Mouse (Mus musculus): ENCODE data around the gene Chit1. TPM values are rescaled to one million over a fixed set of nuclear protein-coding genes. Genes with fewer than 3 reads are reported as not detected.

Gene Chit1
- polyA plus RNA-seq, 1 experiment from 2014 or later, result not detected

DNA sequence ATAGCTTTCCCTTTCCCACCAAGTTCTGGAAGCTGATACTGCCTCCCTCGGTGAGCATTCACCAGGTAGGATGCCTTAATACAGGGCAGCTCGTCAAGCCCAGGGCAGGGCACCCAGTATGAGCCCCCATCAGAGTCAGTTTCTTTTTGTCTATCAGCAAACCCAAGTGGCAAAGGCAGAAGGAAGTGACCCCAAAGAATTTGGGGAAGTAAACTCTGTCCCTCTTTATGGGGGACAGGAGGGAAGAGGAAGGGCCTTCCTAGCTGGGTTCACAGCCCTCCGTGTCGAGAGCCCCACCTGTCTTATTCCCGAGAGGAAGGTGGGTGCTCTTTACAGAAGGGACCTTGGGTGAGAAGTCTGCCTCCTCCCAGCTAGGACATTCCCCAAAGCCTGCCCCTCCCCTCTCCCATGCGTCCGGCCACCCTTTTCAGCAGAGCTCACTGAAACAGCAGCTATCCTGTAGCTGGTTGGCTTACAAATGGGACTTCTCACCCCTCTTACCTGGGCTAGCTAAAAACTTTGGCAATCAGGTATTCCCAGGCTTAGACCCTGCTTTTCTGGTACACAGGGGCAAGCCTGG is 15.9 kb upstream of the Chit1 start:
- Histone ChIP-seq H3K27me3 (ENCODE audit: control insufficient read depth, insufficient read depth, low read length) (no peaks in the 10 kb centered on the region), H3K9me3 (ENCODE audit: control insufficient read depth, low read length) (no peaks in the 10 kb centered on the region), H3K9ac (ENCODE audit: low read length) (no peak overlapping the region), H3K4me1 (ENCODE audit: control insufficient read depth, insufficient read depth, low read length) (peaks cover 26% of the 10 kb centered on the region), H3K36me3 (ENCODE audit: control insufficient read depth, insufficient read depth, low read length) (no peaks in the 10 kb centered on the region), H3K4me2 (no peak overlapping the region), H3K27ac (ENCODE audit: low read depth, low read length) (no peak overlapping the region), H3K4me3 (ENCODE audit: low read depth, low read length) (no peak overlapping the region)
- DNase-seq (ENCODE audit: low spot score, missing footprints), result no peak
- ATAC-seq (ENCODE audit: low FRiP score), result no peak
- 60% methylated on average over 7 of the region's 7 CpGs for WGBS

DNA sequence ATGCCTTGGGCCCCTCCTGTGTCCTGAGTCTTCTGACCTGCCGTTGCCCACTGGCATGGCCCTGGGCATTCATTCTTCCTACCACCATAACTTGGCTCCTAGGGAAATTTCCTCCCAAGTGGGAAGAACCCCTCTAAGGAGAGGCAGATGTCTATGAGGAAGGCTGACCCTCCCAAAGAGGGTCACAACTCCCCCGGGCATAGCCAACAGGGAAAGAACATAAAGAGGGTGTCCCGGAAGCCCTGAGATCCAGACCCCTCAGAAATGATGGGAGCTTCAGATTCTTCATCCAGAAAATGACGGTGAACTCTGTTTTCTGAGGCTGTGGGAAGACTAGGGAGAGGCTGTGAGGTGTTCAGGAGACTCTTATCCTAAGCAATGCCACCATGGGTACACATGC is 15.3 kb upstream of the Chit1 start:
- Histone ChIP-seq H3K9me3 (ENCODE audit: control insufficient read depth, low read length) (no peaks in the 10 kb centered on the region), H3K4me1 (ENCODE audit: control insufficient read depth, insufficient read depth, low read length) (peaks cover 26% of the 10 kb centered on the region), H3K36me3 (ENCODE audit: control insufficient read depth, insufficient read depth, low read length) (no peaks in the 10 kb centered on the region), H3K4me2 (no peak overlapping the region), H3K9ac (ENCODE audit: low read length) (no peak overlapping the region), H3K27ac (ENCODE audit: low read depth, low read length) (peak overlapping the region; percentile 62; the same call in 1 of the 2 replicates), H3K4me3 (ENCODE audit: low read depth, low read length) (no peak overlapping the region), H3K27me3 (ENCODE audit: control insufficient read depth, insufficient read depth, low read length) (no peaks in the 10 kb centered on the region)
- WGBS, result 90% methylated on average over 4 of the region's 4 CpGs
- DNase-seq (ENCODE audit: low spot score, missing footprints) (no peak), ATAC-seq (ENCODE audit: low FRiP score) (no peak)

DNA sequence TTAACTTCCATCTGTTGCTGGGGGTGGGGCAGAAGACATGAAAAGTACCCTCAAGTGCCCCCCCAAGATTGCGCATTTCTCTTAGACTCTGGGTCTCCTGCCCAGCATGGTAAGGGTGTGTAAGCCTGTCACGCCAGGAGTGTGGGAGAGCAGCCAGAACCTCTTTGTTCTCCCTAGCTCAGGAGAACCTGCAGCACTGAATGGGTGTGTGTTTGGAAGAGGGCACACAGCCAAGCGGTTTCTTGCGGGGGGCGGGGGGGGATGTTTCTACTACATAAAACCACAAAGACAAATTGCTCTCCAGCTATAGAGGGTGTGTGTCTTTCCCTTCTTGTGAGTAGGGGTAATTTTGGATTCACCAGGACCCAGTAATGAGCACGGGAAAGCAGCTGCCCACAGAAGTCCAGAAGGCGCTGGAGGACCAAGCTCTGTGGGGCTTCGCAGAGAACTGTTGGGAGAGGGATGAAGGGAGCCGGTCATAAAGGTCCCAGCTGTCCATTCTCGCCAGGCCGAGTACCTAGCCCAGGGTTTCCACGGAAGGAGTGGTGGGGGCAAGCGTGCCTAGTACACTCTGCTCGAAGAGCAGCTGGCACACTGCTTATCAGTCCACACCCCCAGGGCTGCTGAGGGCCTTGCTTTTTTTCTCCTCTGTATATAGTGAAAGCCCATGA is 14.6 kb upstream of the Chit1 start:
- Histone ChIP-seq H3K4me3 (ENCODE audit: low read depth, low read length) (no peak overlapping the region), H3K4me2 (no peak overlapping the region), H3K36me3 (ENCODE audit: control insufficient read depth, insufficient read depth, low read length) (no peaks in the 10 kb centered on the region), H3K9me3 (ENCODE audit: control insufficient read depth, low read length) (no peaks in the 10 kb centered on the region), H3K9ac (ENCODE audit: low read length) (peak overlapping the region; percentile 34), H3K27ac (ENCODE audit: low read depth, low read length) (peak overlapping the region; percentile 62), H3K4me1 (ENCODE audit: control insufficient read depth, insufficient read depth, low read length) (peaks cover 26% of the 10 kb centered on the region), H3K27me3 (ENCODE audit: control insufficient read depth, insufficient read depth, low read length) (no peaks in the 10 kb centered on the region)
- 69% methylated on average over 14 of the region's 14 CpGs for WGBS
- DNase-seq (ENCODE audit: low spot score, missing footprints), result no peak
- peak; percentile 15 for ATAC-seq (ENCODE audit: low FRiP score)

DNA sequence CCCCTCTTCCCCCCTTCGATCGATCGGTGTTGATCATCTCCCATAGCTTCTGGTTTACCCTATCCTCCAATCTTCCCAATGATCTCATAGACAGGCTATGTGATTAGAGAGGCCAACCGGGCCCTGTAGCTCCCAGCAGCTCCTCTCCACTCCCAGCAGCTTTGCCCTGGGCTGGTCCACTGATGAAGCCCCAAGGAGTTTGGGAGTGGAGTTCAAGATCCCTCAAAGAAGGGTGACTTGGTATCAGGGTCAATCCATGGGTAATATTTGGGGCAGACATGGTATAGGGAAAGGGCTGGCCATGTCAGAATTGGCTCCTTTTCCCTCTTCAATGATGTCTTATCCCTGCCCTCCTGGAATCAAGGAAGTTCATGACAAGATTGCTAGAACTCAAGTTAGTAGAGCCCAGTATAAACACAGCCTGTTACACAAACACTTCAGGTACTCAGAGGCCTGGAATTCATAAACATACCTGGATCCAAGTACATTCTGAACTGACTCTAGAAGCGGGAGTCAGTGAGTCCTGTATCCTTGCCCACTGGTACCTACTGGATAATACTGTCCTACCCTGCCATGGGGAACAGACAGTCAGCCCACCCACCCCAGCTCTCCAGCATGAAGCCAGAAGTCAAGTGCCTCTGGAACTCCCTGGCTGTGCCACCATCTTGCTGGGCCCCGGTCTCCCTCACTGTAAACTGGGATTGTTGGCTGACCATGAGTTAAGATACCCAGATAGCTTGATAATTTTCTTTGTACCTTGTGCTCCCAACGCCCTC is 13.8 kb upstream of the Chit1 start:
- Histone ChIP-seq H3K4me3 (ENCODE audit: low read depth, low read length) (no peak overlapping the region), H3K36me3 (ENCODE audit: control insufficient read depth, insufficient read depth, low read length) (no peaks in the 10 kb centered on the region), H3K4me1 (ENCODE audit: control insufficient read depth, insufficient read depth, low read length) (peaks cover 23% of the 10 kb centered on the region), H3K4me2 (no peak overlapping the region), H3K27me3 (ENCODE audit: control insufficient read depth, insufficient read depth, low read length) (no peaks in the 10 kb centered on the region), H3K9ac (ENCODE audit: low read length) (no peak overlapping the region), H3K9me3 (ENCODE audit: control insufficient read depth, low read length) (no peaks in the 10 kb centered on the region), H3K27ac (ENCODE audit: low read depth, low read length) (peak overlapping the region; percentile 62; the same call in 1 of the 2 replicates)
- no peak for DNase-seq (ENCODE audit: low spot score, missing footprints)
- 90% methylated on average over 7 of the region's 7 CpGs for WGBS
- no peak for ATAC-seq (ENCODE audit: low FRiP score)

DNA sequence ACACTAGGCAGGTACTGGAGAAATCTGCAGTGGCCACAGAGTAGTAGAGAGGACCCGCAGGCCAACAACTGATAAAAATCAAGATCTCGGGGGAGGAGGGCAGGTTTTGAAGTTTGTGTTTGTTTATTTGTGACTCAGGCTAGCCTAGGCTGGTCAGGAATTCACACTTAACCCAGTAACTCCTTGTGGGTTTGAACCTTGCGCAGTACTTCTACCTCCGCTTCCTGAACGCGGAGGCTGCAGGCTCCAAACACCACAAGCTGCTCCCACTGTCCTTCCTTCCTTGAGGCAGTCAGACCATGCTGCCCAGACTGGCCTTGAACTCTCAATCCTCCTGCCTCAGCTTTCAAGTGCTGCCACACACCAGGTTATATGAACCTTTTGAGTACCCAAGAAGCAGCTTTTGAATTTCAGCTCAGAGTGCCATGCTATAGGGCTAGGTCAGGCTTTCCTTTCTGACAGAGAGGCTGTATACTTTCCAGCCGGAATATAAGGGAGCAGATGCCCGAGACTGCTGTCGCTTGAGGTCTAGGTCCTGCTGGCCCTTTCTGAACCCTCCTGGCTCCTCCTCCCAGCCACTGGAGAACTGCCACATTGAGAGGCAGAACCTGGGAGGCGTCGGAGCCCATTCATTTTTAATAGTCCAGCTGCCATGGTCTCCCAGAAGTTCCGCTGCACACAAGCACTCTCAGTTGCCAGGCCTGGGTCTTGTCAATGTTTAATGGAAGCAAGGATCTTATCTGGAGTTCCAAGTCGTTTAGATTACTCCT is 12.9 kb upstream of the Chit1 start:
- Histone ChIP-seq H3K4me2 (no peak overlapping the region), H3K9ac (ENCODE audit: low read length) (no peak overlapping the region), H3K4me1 (ENCODE audit: control insufficient read depth, insufficient read depth, low read length) (peaks cover 15% of the 10 kb centered on the region), H3K27me3 (ENCODE audit: control insufficient read depth, insufficient read depth, low read length) (no peaks in the 10 kb centered on the region), H3K4me3 (ENCODE audit: low read depth, low read length) (no peak overlapping the region), H3K27ac (ENCODE audit: low read depth, low read length) (no peak overlapping the region), H3K9me3 (ENCODE audit: control insufficient read depth, low read length) (no peaks in the 10 kb centered on the region), H3K36me3 (ENCODE audit: control insufficient read depth, insufficient read depth, low read length) (no peaks in the 10 kb centered on the region)
- no peak for DNase-seq (ENCODE audit: low spot score, missing footprints)
- WGBS, result 83% methylated on average over 13 of the region's 13 CpGs
- no peak for ATAC-seq (ENCODE audit: low FRiP score)

DNA sequence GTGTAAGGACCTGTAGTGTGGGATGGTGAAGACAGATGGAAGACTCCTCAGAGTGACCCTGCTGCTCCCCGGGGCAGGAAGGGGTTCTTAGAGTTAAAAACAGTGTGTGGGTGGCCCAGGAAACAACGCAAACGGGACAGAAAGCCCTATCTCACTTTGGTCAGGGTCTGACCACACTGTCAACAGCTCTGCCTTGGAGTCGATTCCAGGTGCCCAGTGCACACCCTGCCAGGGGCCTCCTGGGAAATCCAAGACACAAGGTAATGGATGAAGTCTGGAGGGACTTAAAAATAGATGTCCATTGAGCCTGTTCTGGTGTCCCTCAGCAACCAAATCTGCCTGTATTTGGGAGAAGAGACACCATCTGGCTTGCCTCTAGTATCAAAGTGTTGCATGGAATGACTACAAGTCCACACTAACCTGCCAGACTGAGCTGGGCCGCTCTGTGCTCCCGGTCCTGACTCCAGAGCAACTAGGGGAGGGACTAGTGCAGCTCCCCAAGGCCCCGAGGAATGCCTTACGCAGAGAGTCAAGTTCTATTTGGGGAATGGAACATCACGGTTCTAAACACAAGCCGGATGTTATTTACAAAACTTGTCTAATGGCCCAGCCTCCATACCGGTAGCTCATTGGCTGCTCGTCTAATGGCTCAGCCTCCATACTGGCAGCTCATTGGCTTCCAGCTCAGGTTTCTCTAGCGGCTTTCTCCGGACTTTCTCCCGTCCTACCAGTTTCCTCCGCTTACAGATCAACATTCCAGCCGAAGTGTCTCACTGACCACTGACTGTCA is 12.1 kb upstream of the Chit1 start:
- H3K4me3 ChIP-seq (ENCODE audit: low read depth, low read length), result peak overlapping the region; percentile 36
- 10% methylated on average over 17 of the region's 17 CpGs for WGBS

DNA sequence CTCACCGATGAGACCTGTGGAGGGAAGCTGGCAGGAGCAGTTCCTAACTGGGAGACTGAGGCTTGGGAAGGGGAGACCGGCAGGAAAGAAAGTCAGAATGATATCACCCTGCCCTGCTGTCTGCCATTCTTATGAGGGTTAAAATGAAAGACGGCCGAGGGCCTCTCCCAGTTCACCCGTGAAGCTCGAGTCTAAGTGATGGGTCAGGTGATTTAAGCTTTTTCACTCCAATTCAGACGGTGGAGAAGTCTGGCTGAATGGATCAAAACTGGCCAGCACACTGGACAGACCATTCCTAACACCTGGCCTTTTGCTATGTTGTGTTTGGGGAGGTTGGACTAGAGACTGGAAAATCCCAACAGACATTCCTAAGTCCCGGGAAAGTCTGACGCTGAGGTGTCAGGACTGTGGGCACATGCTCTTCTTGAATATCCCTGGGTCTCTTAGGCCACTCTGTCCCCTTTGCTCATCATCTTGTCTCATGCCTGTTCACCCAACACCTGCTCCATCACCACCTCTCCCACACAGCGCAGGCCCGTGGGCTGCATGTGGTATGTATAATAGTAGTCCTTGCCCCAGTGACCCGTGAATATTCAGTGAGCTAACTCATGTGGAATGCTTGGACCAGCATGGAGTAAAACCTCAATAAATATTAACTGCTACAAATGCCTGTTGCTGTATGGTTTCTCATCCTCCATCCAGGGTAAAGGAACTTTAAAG is 11.4 kb upstream of the Chit1 start:
- Histone ChIP-seq H3K4me3 (ENCODE audit: low read depth, low read length) (peak overlapping the region; percentile 36), H3K36me3 (ENCODE audit: control insufficient read depth, insufficient read depth, low read length) (no peaks in the 10 kb centered on the region), H3K4me2 (peak overlapping the region; percentile 70), H3K4me1 (ENCODE audit: control insufficient read depth, insufficient read depth, low read length) (peaks cover 14% of the 10 kb centered on the region), H3K9ac (ENCODE audit: low read length) (peak overlapping the region; percentile 62), H3K27ac (ENCODE audit: low read depth, low read length) (peak overlapping the region; percentile 37; the same call in 1 of the 2 replicates), H3K9me3 (ENCODE audit: control insufficient read depth, low read length) (no peaks in the 10 kb centered on the region), H3K27me3 (ENCODE audit: control insufficient read depth, insufficient read depth, low read length) (no peaks in the 10 kb centered on the region)
- no peak for DNase-seq (ENCODE audit: low spot score, missing footprints)
- ATAC-seq (ENCODE audit: low FRiP score), result no peak; the same call in 1 of the 2 replicates
- 30% methylated on average over 12 of the region's 12 CpGs for WGBS

More for the DNA sequence above, 12.1 kb upstream of the Chit1 start:
- Histone ChIP-seq H3K4me2 (peak overlapping the region; percentile 70), H3K9me3 (ENCODE audit: control insufficient read depth, low read length) (no peaks in the 10 kb centered on the region), H3K36me3 (ENCODE audit: control insufficient read depth, insufficient read depth, low read length) (no peaks in the 10 kb centered on the region), H3K4me1 (ENCODE audit: control insufficient read depth, insufficient read depth, low read length) (peaks cover 14% of the 10 kb centered on the region), H3K9ac (ENCODE audit: low read length) (peak overlapping the region; percentile 62), H3K27ac (ENCODE audit: low read depth, low read length) (peak overlapping the region; percentile 37; the same call in 1 of the 2 replicates), H3K27me3 (ENCODE audit: control insufficient read depth, insufficient read depth, low read length) (no peaks in the 10 kb centered on the region)
- DNase-seq (ENCODE audit: low spot score, missing footprints) (peak; percentile 96), ATAC-seq (ENCODE audit: low FRiP score) (peak; percentile 85)

DNA sequence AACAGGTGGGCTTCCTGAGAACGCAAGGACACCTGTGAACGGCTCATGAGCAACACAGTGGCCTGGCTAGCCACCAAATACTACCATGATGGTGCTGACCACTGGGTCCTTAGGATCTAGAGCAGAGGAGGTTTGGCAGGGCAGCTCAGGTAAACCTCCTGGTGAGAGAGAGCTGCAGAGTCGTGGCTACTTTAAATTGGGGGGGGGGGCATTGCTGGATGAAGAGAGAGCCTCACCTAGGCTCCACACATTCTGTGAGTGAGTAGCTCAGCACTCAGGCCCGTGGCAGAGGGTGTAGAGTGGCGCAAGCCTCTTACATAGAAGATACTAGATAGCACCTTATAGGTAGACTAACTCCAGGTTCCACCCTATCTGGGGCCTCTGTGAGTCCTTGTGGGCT is 10.6 kb upstream of the Chit1 start:
- no peak overlapping the region for H3K4me2 ChIP-seq
- H3K9ac ChIP-seq (ENCODE audit: low read length), result no peak overlapping the region
- DNase-seq (ENCODE audit: low spot score, missing footprints), result no peak
- H3K9me3 ChIP-seq (ENCODE audit: control insufficient read depth, low read length), result no peaks in the 10 kb centered on the region
- H3K27ac ChIP-seq (ENCODE audit: low read depth, low read length), result no peak overlapping the region
- no peaks in the 10 kb centered on the region for H3K27me3 ChIP-seq (ENCODE audit: control insufficient read depth, insufficient read depth, low read length)
- ATAC-seq (ENCODE audit: low FRiP score), result no peak
- H3K36me3 ChIP-seq (ENCODE audit: control insufficient read depth, insufficient read depth, low read length), result no peaks in the 10 kb centered on the region
- no peak overlapping the region for H3K4me3 ChIP-seq (ENCODE audit: low read depth, low read length)
- peaks cover 14% of the 10 kb centered on the region for H3K4me1 ChIP-seq (ENCODE audit: control insufficient read depth, insufficient read depth, low read length)
- WGBS, result 89% methylated on average over 5 of the region's 5 CpGs
